Mouse (Mus musculus) heart, embryonic 13.5 days (tissue): ENCODE measurements around the gene Fgfr2. TPM values are rescaled to one million over a fixed set of nuclear protein-coding genes. Genes with fewer than 3 reads are reported as not detected.
"Not testable (repeated sequence)": the region's sequence is repeated elsewhere in the genome, so short reads cannot be mapped to it uniquely, and the experiment has no call there.

ENCODE experiments used
- ATAC-seq: fragments of 200-750 bp; cut with Nextera tagmentation; 2 replicates; pipeline ENCODE4 v1.8.0; 2017; ENCODE audit warnings: moderate TSS enrichment; ENCODE audit not compliant: insufficient number of reproducible peaks, low FRiP score, low TSS enrichment; ENCODE audit errors: extremely low read depth
- H3K27ac ChIP-seq: fragments of 300-500 bp; sonication (generic); replicated peaks from 2 replicates; pipeline ENCODE4 v1.5.1; 2015; ENCODE audit warnings: moderate library complexity, mild to moderate bottlenecking, inconsistent platforms
- H3K27me3 ChIP-seq: fragments of 300-500 bp; sonication (generic); replicated peaks from 2 replicates; pipeline ENCODE4 v1.6.1; 2015; ENCODE audit warnings: mild to moderate bottlenecking, inconsistent platforms
- H3K36me3 ChIP-seq: fragments of 300-500 bp; sonication (generic); 2 replicates; pipeline ENCODE4 v1.6.1; 2015; ENCODE audit warnings: mild to moderate bottlenecking, inconsistent platforms
- H3K4me1 ChIP-seq: fragments of 300-500 bp; sonication (generic); 2 replicates; pipeline ENCODE4 v1.6.1; 2015; ENCODE audit warnings: inconsistent platforms
- H3K4me2 ChIP-seq: fragments of 300-500 bp; sonication (generic); 2 replicates; pipeline ENCODE4 v1.6.1; 2015; ENCODE audit warnings: inconsistent platforms, mild to moderate bottlenecking, moderate library complexity
- H3K4me3 ChIP-seq: fragments of 300-500 bp; sonication (generic); 2 replicates; pipeline ENCODE4 v1.5.1; 2015; ENCODE audit warnings: moderate library complexity, mild to moderate bottlenecking, inconsistent platforms
- H3K9ac ChIP-seq: fragments of 300-500 bp; sonication (generic); 2 replicates; pipeline ENCODE4 v1.6.1; 2015; ENCODE audit warnings: inconsistent platforms, mild to moderate bottlenecking, moderate library complexity
- H3K9me3 ChIP-seq: fragments of 300-500 bp; sonication (generic); 2 replicates; pipeline ENCODE4 v1.6.1; 2016; ENCODE audit warnings: inconsistent platforms
- WGBS: fragments of 180-500 bp; shearing (Covaris S2); methylation state at CpG from one replicate; pipeline ENCODE4 v1.1.7; 2015; ENCODE audit warnings: mixed read lengths; 5-methylcytosine and 5-hydroxymethylcytosine counted together
- polyA plus RNA-seq: library from polyadenylated mRNA; unstranded; fragments of >200 nt; fragmentation: Nextera tagmentation; extraction: Ambion mirVana; gene quantifications from 2 replicates; pipeline ENCODE4 v1.2.1, GENCODE M21; 2015

The Fgfr2 gene
- polyA plus RNA-seq, 1 experiment from 2014 or later, result 22.5 TPM

DNA sequence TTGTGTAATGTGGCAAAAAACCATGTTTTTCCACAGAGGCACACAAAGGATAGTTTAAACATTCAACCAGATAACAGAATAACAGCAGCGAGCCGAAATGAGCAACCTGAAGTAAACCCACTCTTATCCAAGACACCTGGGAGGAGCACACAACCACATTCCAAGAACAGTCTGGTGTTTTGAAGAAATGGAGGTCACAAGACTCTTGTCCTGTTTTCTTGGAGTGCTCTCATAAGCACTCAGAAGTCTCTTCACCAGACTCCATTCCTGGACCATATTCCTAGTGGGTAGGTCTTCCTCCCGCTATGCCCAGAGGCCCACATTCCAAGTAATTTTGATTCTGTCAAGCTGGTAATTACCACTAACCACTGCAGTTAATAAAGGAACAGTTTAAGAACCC lies 1973.0 kb downstream of the Fgfr2 start:
- Histone ChIP-seq H3K36me3 (no peaks in the 10 kb centered on the region), H3K9ac (no peak overlapping the region)
- WGBS, result 74% methylated on average over 3 of the region's 3 CpGs

GRCm38 (mm10) chr7:131146214-131146613 lies 1976.9 kb downstream of the Fgfr2 start, which contains the start of gene 4933402N03Rik:
4933402N03Rik (minus strand) TSS chr7:131146314.
- no peak within 1 kb of the TSS for H3K9ac ChIP-seq
- 77% methylated on average over 2 of the region's 2 CpGs for WGBS
- no peaks in the 10 kb centered on the region for H3K4me1 ChIP-seq
- H3K9me3 ChIP-seq, result no peaks in the 10 kb centered on the region
- 0 out of 2 replicates have a peak, but pooled peaks cover 4% of the 10 kb centered on the region for H3K27me3 ChIP-seq
- H3K27ac ChIP-seq, result no peak within 1 kb of the TSS
- no peak within 1 kb of the TSS for H3K4me3 ChIP-seq
- no peak for ATAC-seq
- H3K36me3 ChIP-seq, result no peaks in the 10 kb centered on the region
- H3K4me2 ChIP-seq, result no peak within 1 kb of the TSS

More for the DNA sequence above, 1973.0 kb downstream of the Fgfr2 start:
- Histone ChIP-seq H3K27me3 (peaks cover 4% of the 10 kb centered on the region; the same call in 1 of the 2 replicates), H3K4me3 (no peak overlapping the region), H3K4me1 (peaks cover 6% of the 10 kb centered on the region; the same call in 1 of the 2 replicates), H3K9me3 (no peaks in the 10 kb centered on the region), H3K4me2 (no peak overlapping the region), H3K27ac (no peak overlapping the region)
- no peak for ATAC-seq

GRCm38 (mm10) chr7:131133181-131133580 lies 1990.0 kb downstream of the Fgfr2 start:
- peaks cover 35% of the 10 kb centered on the region for H3K27me3 ChIP-seq
- H3K9ac ChIP-seq, result no peak overlapping the region
- H3K36me3 ChIP-seq, result no peaks in the 10 kb centered on the region
- H3K4me1 ChIP-seq, result peaks cover 3% of the 10 kb centered on the region; the same call in 1 of the 2 replicates
- WGBS, result 64% methylated on average over 3 of the region's 3 CpGs
- H3K27ac ChIP-seq, result no peak overlapping the region
- no peak for ATAC-seq
- no peak overlapping the region for H3K4me3 ChIP-seq
- peaks cover 3% of the 10 kb centered on the region; the same call in 1 of the 2 replicates for H3K9me3 ChIP-seq
- no peak overlapping the region for H3K4me2 ChIP-seq

DNA sequence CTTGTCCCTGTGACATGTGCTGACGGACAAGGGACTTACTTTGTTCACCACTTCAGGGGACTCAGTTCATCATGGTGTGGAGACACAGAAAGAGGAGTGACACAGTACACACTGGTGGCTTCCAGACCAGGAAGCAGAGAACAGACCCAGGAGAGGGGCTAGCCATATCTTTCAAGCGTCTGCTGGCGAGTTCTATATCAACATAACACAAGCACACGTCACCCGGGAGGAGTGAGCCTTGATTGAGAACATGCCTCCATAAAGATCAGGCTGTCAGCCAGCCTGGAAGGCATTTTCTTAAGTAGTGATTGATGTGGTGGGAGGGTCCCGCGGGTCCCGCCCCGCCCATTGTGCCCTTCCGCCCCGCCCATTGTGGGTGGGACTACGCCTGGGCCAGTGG lies 1993.1 kb downstream of the Fgfr2 start:
- WGBS, result 44% methylated on average over 12 of the region's 12 CpGs
- H3K9ac ChIP-seq, result no peak overlapping the region
- H3K27ac ChIP-seq, result no peak overlapping the region
- no peak overlapping the region for H3K4me2 ChIP-seq
- no peak overlapping the region for H3K4me3 ChIP-seq
- peaks cover 3% of the 10 kb centered on the region; the same call in 1 of the 2 replicates for H3K4me1 ChIP-seq
- no peak; the same call in 1 of the 2 replicates for ATAC-seq
- H3K27me3 ChIP-seq, result peaks cover 27% of the 10 kb centered on the region
- H3K9me3 ChIP-seq, result peaks cover 3% of the 10 kb centered on the region; the same call in 1 of the 2 replicates
- no peaks in the 10 kb centered on the region for H3K36me3 ChIP-seq

DNA sequence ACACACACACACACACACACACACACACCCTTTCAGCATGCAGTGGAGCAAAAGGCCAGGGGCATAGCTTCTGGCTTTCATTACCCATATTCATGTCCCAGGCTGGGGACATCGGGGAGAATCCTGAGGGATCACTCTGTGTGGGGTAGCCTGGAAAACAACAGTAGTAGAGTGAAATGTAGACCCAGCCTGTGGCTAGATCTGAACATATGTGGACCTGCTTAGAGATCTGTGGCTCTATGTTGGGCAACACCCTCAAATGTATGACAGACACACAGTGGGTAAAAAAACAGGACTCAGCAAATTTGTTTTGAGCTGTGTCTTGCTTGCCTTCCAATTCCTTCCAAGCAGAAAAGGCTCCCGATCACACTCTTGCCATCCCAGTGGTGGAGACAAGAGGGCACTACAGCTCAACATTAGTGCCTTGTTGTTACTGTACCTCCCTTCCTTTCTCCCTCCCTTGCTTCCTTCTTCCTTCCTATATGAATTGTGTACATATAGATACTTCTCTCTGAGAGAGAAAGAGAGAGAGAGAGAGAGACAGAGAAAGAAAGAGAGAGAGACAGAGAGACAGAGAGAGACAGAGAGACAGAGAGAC lies 2000.8 kb downstream of the Fgfr2 start:
- Histone ChIP-seq H3K27me3 (peaks cover 9% of the 10 kb centered on the region; the same call in 1 of the 2 replicates), H3K9ac (no peak overlapping the region), H3K36me3 (no peaks in the 10 kb centered on the region), H3K4me3 (no peak overlapping the region), H3K4me2 (no peak overlapping the region), H3K9me3 (peaks cover 5% of the 10 kb centered on the region; the same call in 1 of the 2 replicates), H3K4me1 (no peaks in the 10 kb centered on the region), H3K27ac (no peak overlapping the region)
- WGBS, result 71% methylated on average over 2 of the region's 2 CpGs
- no peak for ATAC-seq

DNA sequence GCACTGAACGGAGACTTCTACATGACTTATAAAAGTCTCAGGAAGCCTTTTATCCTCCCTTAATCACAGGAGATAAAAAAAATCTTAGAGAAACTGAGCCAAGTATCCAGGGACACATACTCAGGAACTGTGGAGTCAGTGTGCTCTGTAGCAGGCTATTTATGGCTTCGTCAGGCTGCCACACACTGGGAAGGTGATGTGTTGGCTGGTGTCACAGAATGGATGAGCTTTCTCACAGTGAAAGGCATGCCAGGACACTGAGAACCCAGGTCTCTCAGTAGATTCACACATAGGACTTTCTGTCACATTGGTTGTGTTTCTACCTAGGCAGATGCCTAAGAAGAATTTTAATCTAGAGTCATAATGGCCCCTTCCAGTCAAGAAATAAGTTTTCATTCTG lies 2008.7 kb downstream of the Fgfr2 start:
- WGBS, result 38% methylated on average over 2 of the region's 2 CpGs
- no peak overlapping the region for H3K4me3 ChIP-seq
- no peak for ATAC-seq
- H3K36me3 ChIP-seq, result no peaks in the 10 kb centered on the region
- no peak overlapping the region for H3K4me2 ChIP-seq
- H3K9me3 ChIP-seq, result no peaks in the 10 kb centered on the region
- H3K27me3 ChIP-seq, result peaks cover 9% of the 10 kb centered on the region
- peaks cover 14% of the 10 kb centered on the region for H3K4me1 ChIP-seq
- H3K9ac ChIP-seq, result no peak overlapping the region
- peak overlapping the region; percentile 50 for H3K27ac ChIP-seq

- no peak for ATAC-seq
- no peaks in the 10 kb centered on the region for H3K9me3 ChIP-seq
- H3K4me1 ChIP-seq, result peaks cover 14% of the 10 kb centered on the region
- 35% methylated on average over 6 of the region's 6 CpGs for WGBS
- peak overlapping the region; percentile 50; the same call in 1 of the 2 replicates for H3K27ac ChIP-seq
- no peaks in the 10 kb centered on the region for H3K36me3 ChIP-seq
- no peak overlapping the region for H3K4me3 ChIP-seq
- no peak overlapping the region for H3K4me2 ChIP-seq
- peaks cover 9% of the 10 kb centered on the region for H3K27me3 ChIP-seq
- H3K9ac ChIP-seq, result no peak overlapping the region
These were observed 2009.5 kb downstream of the Fgfr2 start for GRCm38 (mm10) chr7:131113676-131114075.

DNA sequence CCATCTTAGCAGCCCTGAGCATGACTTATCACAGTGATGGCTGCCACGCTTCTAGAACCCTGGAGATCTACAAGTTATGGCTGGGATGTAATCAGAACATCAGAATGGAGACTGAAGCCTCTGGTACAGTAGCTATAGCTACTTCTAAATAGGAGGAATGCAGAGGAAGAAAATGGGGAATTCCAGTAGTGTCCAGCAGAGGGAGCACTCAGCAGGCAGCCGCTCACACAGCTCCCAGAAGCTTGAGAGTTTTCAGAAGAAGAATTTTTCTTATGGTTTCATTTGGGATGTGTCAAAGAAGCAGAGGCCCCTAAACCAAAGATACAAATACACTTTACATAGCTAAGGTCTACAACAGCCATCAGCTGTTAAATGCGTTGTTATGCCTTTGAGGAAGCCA lies 2010.7 kb downstream of the Fgfr2 start:
- Histone ChIP-seq H3K27me3 (peaks cover 9% of the 10 kb centered on the region), H3K9me3 (no peaks in the 10 kb centered on the region), H3K4me2 (no peak overlapping the region), H3K36me3 (no peaks in the 10 kb centered on the region), H3K27ac (no peak overlapping the region), H3K4me3 (no peak overlapping the region), H3K9ac (no peak overlapping the region), H3K4me1 (peaks cover 14% of the 10 kb centered on the region)
- no peak for ATAC-seq
- 33% methylated on average over 3 of the region's 3 CpGs for WGBS

DNA sequence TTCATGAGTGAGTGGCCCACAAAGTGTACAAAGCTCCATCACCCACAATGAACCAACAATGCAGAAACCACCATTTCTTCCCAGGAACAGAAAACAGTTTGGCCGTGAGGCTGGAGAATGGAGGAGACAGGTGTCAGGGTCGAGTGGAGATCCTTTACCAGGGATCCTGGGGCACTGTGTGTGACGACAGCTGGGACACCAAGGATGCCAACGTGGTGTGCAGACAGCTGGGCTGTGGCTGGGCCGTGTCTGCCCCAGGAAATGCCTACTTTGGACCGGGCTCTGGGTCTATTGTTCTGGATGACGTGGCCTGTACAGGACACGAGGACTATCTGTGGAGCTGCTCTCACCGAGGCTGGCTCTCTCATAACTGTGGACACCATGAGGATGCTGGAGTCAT lies 2040.7 kb downstream of the Fgfr2 start:
- not testable (repeated sequence) for H3K9me3 ChIP-seq, H3K4me1 ChIP-seq, H3K27ac ChIP-seq, H3K36me3 ChIP-seq, H3K27me3 ChIP-seq, H3K4me2 ChIP-seq, H3K9ac ChIP-seq, H3K4me3 ChIP-seq, ATAC-seq
- WGBS, result 61% methylated on average over 9 of the region's 9 CpGs

- H3K27me3 ChIP-seq, result no peaks in the 10 kb centered on the region
- WGBS, result 4% methylated on average over 1 of the region's 1 CpGs
- H3K36me3 ChIP-seq, result no peaks in the 10 kb centered on the region
- H3K9ac ChIP-seq, result no peak overlapping the region
- H3K4me2 ChIP-seq, result no peak overlapping the region
- ATAC-seq, result no peak
- no peak overlapping the region for H3K4me3 ChIP-seq
- no peak overlapping the region for H3K27ac ChIP-seq
- H3K9me3 ChIP-seq, result no peaks in the 10 kb centered on the region
- H3K4me1 ChIP-seq, result no peaks in the 10 kb centered on the region
These were observed 2047.2 kb downstream of the Fgfr2 start for GRCm38 (mm10) chr7:131075956-131076355.

DNA sequence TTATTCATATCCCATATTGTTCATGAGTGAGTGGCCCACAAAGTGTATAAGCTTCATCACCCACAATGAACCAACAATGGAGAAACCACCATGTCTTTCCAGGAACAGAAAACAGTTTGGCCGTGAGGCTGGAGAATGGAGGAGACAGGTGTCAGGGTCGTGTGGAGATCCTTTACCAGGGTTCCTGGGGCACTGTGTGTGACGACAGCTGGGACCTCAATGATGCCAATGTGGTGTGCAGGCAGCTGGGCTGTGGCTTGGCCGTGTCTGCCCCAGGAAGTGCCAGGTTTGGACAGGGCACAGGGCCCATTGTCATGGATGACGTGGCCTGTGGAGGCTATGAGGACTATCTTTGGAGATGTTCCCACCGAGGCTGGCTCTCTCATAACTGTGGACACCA lies 2049.1 kb downstream of the Fgfr2 start:
- ATAC-seq, H3K36me3 ChIP-seq: not testable (repeated sequence)
- 77% methylated on average over 6 of the region's 6 CpGs for WGBS

GRCm38 (mm10) chr7:131073476-131073875 lies 2049.7 kb downstream of the Fgfr2 start:
- WGBS, result 75% methylated on average over 3 of the region's 3 CpGs
- ATAC-seq, result not testable (repeated sequence)

More for the DNA sequence above, 2049.1 kb downstream of the Fgfr2 start:
- H3K27me3 ChIP-seq, H3K9me3 ChIP-seq, H3K9ac ChIP-seq, H3K4me3 ChIP-seq, H3K4me1 ChIP-seq, H3K27ac ChIP-seq, H3K4me2 ChIP-seq: not testable (repeated sequence)

More at GRCm38 (mm10) chr7:131073476-131073875, 2049.7 kb downstream of the Fgfr2 start:
- H3K4me3 ChIP-seq, H3K9me3 ChIP-seq, H3K4me1 ChIP-seq, H3K27me3 ChIP-seq, H3K36me3 ChIP-seq, H3K9ac ChIP-seq, H3K27ac ChIP-seq, H3K4me2 ChIP-seq: not testable (repeated sequence)
